Mouse (Mus musculus) heart, postnatal 0 days (tissue): ENCODE results near the gene Gm49601. TPM values are rescaled to one million over a fixed set of nuclear protein-coding genes. Genes with fewer than 3 reads are reported as not detected.

Source experiments
- ATAC-seq: fragments of 200-750 bp; cut with Nextera tagmentation; 2 replicates; pipeline ENCODE4 v1.8.0; 2017; ENCODE audit warnings: low read depth, moderate number of reproducible peaks, moderate library complexity; ENCODE audit not compliant: insufficient read depth
- DNase-seq: peaks from one replicate; pipeline ENCODE4 v3.0.0-alpha.2; 2016; ENCODE audit warnings: low spot score
- H3K27ac ChIP-seq: fragments of 300-500 bp; sonication (generic); 2 replicates; pipeline ENCODE4 v1.5.1; 2014; ENCODE audit warnings: low read depth, mild to moderate bottlenecking
- H3K27me3 ChIP-seq: fragments of 300-500 bp; sonication (generic); 2 replicates; pipeline ENCODE4 v1.6.1; 2014; ENCODE audit warnings: low read length, mixed read lengths; ENCODE audit not compliant: control insufficient read depth, insufficient read depth
- H3K36me3 ChIP-seq: fragments of 300-500 bp; sonication (generic); replicated peaks from 2 replicates; pipeline ENCODE4 v1.6.1; 2014; ENCODE audit warnings: low read length, mixed read lengths; ENCODE audit not compliant: control insufficient read depth, insufficient read depth
- H3K4me1 ChIP-seq: fragments of 300-500 bp; sonication (generic); 2 replicates; pipeline ENCODE4 v1.6.1; 2014; ENCODE audit warnings: antibody characterized with exemption; ENCODE audit not compliant: control insufficient read depth, insufficient read depth
- H3K4me2 ChIP-seq: fragments of 300-500 bp; sonication (generic); 2 replicates; pipeline ENCODE4 v1.6.1; 2014; ENCODE audit warnings: low read depth, mild to moderate bottlenecking, low read length, moderate library complexity
- H3K4me3 ChIP-seq: fragments of 300-500 bp; sonication (generic); 2 replicates; pipeline ENCODE4 v1.5.1; 2014; ENCODE audit warnings: low read depth, low read length
- H3K9ac ChIP-seq: fragments of 300-500 bp; sonication (generic); replicated peaks from 2 replicates; pipeline ENCODE4 v1.6.1; 2014; ENCODE audit warnings: low read depth, low read length, mixed read lengths
- H3K9me3 ChIP-seq: fragments of 300-500 bp; sonication (generic); replicated peaks from 2 replicates; pipeline ENCODE4 v1.6.1; 2016; ENCODE audit warnings: low read length; ENCODE audit not compliant: control insufficient read depth
- CTCF ChIP-seq: IDR thresholded peaks from 2 replicates; pipeline ENCODE4 v1.5.1; 2016; ENCODE audit warnings: antibody characterized with exemption, control low read depth, low read depth
- EP300 ChIP-seq: IDR thresholded peaks from 2 replicates; pipeline ENCODE4 v1.6.1; 2016; ENCODE audit warnings: antibody characterized with exemption, low read depth
- WGBS: fragments of 180-500 bp; shearing (Covaris S2); extraction: QIAGEN DNeasy Blood & Tissue Kit; methylation state at CpG from one replicate; pipeline ENCODE4 v1.1.7; 2014; 5-methylcytosine and 5-hydroxymethylcytosine counted together
- polyA plus RNA-seq: library from polyadenylated mRNA; unstranded; fragments of >200 nt; fragmentation: Nextera tagmentation; extraction: Ambion mirVana; gene quantifications from 2 replicates; pipeline ENCODE4 v1.2.1, GENCODE M21; 2015
- total RNA-seq: library from RNA; depleted of rRNA; stranded (reverse); fragments of >200 nt; gene quantifications from 2 replicates; pipeline ENCODE4 v1.2.3, GENCODE M21; 2014; ENCODE audit warnings: low replicate concordance

Gm49601 gene
- total and polyA plus RNA-seq, 2 experiments from 2014 or later, result 0.34 TPM; not detected in 1

DNA sequence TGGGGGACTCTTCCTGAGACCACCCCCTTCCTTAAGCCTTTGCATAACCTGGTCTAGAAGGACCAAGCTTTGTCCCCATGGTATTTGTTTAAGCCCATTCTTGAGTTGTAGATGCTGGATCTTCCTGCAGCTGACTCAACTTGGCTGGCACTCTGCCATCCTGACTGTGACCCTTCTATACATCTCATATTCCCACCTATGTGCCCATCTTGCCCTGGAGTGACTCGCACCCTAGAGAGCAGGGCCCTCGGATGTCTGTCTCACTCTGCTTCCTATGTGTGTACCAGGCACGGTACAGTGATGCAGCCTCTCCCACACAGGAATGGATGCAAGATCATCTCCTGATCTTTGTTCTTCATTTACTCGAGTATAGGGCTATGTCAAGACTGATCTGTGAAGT, 16.7 kb upstream of the Gm49601 start:
- DNase-seq (no peak), ATAC-seq (no peak)
- Histone ChIP-seq H3K9me3 (no peaks in the 10 kb centered on the region), H3K27me3 (no peaks in the 10 kb centered on the region), H3K9ac (no peak overlapping the region), H3K4me2 (no peak overlapping the region), H3K36me3 (no peaks in the 10 kb centered on the region), H3K27ac (no peak overlapping the region), H3K4me1 (no peaks in the 10 kb centered on the region), H3K4me3 (no peak overlapping the region)
- 74% methylated on average over 4 of the region's 4 CpGs for whole genome bisulfite sequencing
- no peak for TF ChIP-seq CTCF
- no peak for TF ChIP-seq EP300

DNA sequence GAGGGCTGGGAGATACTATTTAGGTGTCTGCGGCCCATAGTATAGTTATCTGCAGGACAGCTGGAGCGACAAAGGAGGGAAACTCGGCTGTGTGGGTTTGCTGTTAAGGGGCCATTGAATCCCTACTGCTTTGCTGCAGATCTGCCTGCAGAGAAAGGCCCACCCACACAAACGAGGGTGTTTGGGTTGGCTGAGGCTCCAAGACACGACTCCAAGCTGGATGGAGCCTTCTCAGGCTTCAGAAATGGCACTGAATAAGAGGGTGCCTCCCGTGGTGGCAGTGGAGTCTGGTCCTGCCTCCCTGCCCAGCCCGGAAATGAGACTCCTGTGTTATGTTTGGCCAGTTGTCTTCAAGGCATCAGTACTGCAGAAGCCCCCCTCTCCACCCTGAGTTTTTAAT, 16.1 kb upstream of the Gm49601 start:
- H3K9ac ChIP-seq, result no peak overlapping the region
- no peak overlapping the region for H3K27ac ChIP-seq
- WGBS, result 41% methylated on average over 7 of the region's 7 CpGs
- no peak for ATAC-seq
- H3K4me1 ChIP-seq, result no peaks in the 10 kb centered on the region
- H3K4me2 ChIP-seq, result no peak overlapping the region
- TF ChIP-seq CTCF (no peak), EP300 (no peak)
- no peak overlapping the region for H3K4me3 ChIP-seq
- no peak for DNase-seq
- no peaks in the 10 kb centered on the region for H3K36me3 ChIP-seq
- H3K27me3 ChIP-seq, result no peaks in the 10 kb centered on the region
- H3K9me3 ChIP-seq, result no peaks in the 10 kb centered on the region

DNA sequence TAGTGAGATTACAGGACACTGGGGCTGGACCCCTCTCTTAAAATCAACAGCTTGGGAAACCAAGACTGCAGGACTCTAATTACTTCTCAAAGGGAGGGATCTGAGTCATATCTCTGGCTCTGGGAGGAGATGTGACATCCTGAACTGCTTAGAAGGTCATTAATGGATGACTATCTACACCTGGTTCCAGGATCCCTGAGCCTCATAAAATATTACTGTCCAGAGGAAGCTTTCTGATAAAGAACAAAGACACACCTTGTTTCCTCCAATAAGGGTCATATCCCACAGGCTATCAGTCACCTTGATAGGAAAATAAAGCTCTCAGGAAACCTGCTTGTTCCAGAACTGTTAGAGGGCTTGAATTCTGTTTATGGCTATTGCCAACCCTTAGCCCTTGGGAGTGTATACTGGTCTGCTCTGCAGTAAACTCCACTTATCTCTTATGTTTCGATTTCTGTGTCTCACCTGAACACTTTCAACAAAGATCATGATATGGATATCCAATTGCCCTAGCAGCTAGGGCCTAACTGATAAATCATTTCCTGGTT, 13.2 kb upstream of the Gm49601 start:
- H3K27me3 ChIP-seq, result no peaks in the 10 kb centered on the region
- H3K9ac ChIP-seq, result no peak overlapping the region
- ATAC-seq, result no peak
- H3K4me3 ChIP-seq, result no peak overlapping the region
- H3K36me3 ChIP-seq, result no peaks in the 10 kb centered on the region
- no peak overlapping the region for H3K4me2 ChIP-seq
- WGBS, result 47% methylated on average over 1 of the region's 1 CpGs
- no peaks in the 10 kb centered on the region for H3K9me3 ChIP-seq
- no peak for DNase-seq
- TF ChIP-seq EP300 (no peak), CTCF (no peak)
- no peaks in the 10 kb centered on the region for H3K4me1 ChIP-seq
- no peak overlapping the region for H3K27ac ChIP-seq

DNA sequence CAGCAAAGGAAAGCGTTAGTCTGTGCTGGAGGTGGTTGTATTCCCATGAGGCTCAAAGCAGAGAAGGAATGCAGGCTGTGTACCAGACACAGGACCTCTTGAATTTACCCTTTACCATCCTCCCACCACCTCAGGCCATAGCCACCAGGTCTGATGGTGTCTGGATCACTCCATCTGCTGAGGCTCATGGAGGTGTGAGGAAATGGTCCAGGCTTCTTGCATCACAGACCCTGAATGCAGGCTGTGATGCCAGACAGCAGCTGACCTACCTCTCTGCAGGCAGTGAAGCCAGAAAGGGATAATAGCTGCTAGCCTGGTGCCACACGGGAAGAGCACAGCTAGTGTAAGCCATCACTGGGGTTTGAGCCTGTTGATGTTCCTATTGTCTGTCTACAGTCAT, 12.2 kb upstream of the Gm49601 start:
- Histone ChIP-seq H3K9ac (no peak overlapping the region), H3K27me3 (no peaks in the 10 kb centered on the region), H3K4me3 (no peak overlapping the region), H3K4me1 (no peaks in the 10 kb centered on the region), H3K4me2 (no peak overlapping the region), H3K9me3 (no peaks in the 10 kb centered on the region), H3K36me3 (no peaks in the 10 kb centered on the region), H3K27ac (no peak overlapping the region)
- TF ChIP-seq EP300, result no peak
- no peak for TF ChIP-seq CTCF
- no peak for DNase-seq
- WGBS, result 45% methylated on average over 2 of the region's 2 CpGs
- no peak for ATAC-seq

DNA sequence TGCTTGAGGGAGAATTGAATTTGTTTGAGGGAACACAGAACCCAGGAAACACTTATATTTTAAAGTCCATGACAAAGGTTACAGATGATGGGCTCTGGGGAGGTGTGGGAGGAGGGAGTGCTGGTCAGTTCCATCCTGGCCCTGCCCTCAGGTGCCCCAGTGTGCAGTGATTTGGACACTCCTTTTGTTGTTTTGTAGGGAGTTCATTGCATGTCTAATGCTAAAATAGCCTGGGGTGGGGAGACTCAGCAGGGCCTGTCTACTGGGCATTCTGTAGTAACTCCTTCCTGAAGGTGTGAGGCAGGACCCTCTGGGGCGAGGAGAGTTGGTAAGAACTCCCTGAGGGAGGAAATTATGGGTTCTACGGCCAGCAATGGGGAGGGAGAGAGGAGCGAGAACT, 10.6 kb upstream of the Gm49601 start:
- no peaks in the 10 kb centered on the region for H3K9me3 ChIP-seq
- 61% methylated on average over 3 of the region's 3 CpGs for WGBS
- no peaks in the 10 kb centered on the region for H3K4me1 ChIP-seq
- H3K9ac ChIP-seq, result no peak overlapping the region
- no peaks in the 10 kb centered on the region for H3K36me3 ChIP-seq
- H3K4me3 ChIP-seq, result no peak overlapping the region
- H3K27me3 ChIP-seq, result no peaks in the 10 kb centered on the region
- ATAC-seq (no peak), DNase-seq (no peak)
- H3K4me2 ChIP-seq, result no peak overlapping the region
- H3K27ac ChIP-seq, result no peak overlapping the region
- TF ChIP-seq EP300 (no peak), CTCF (no peak)

DNA sequence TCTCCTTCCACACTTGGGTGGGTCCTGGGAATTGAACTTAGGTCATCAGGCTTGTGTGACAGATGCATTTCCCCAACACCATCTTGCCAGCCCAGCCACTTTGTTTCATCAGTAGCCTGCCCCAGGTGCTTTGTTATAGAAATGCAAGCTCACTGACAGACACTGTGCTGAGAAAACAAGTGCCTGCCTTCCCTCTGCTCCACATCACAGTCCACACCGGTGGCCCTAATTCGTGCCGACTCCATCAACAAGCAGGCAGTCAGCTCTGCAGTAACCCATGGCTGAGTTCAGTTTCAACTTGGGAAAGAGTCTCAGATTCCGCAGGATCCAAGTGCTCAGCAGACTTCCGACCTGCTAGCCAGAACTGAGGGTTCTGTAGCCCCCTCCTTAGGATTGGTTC, 10.2 kb upstream of the Gm49601 start:
- no peaks in the 10 kb centered on the region for H3K36me3 ChIP-seq
- no peak for TF ChIP-seq EP300
- TF ChIP-seq CTCF, result no peak
- no peaks in the 10 kb centered on the region for H3K27me3 ChIP-seq
- no peak overlapping the region for H3K9ac ChIP-seq
- 74% methylated on average over 5 of the region's 5 CpGs for WGBS
- ATAC-seq, result no peak
- no peaks in the 10 kb centered on the region for H3K9me3 ChIP-seq
- no peak overlapping the region for H3K4me3 ChIP-seq
- H3K27ac ChIP-seq, result no peak overlapping the region
- H3K4me2 ChIP-seq, result no peak overlapping the region
- no peaks in the 10 kb centered on the region for H3K4me1 ChIP-seq
- DNase-seq, result no peak
